Mouse (Mus musculus): ENCODE measurements around the gene Ilf2. TPM values are rescaled to one million over a fixed set of nuclear protein-coding genes. Genes with fewer than 3 reads are reported as not detected.

Ilf2 gene
- total RNA-seq (2021): 10 to 100 TPM; 90.2 to 94.9 TPM
- long read RNA-seq, experiment 1, transcript Ilf2-201 (14 exons, 2,027 nt): major isoform, 124 of 136 reads
- long read RNA-seq, experiment 1, partial matches to known transcripts: 3 of 136 reads
- long read RNA-seq, experiment 1, other reads (novel, unspliced or antisense): 8 of 136 reads
- long read RNA-seq, experiment 2, transcript Ilf2-201 (14 exons, 2,027 nt): major isoform, 63 of 79 reads
- long read RNA-seq, experiment 2, partial matches to known transcripts: 5 of 79 reads
- long read RNA-seq, experiment 2, other reads (novel, unspliced or antisense): 9 of 79 reads

GRCm38 (mm10) chr3:90475831-90476611, at the start of gene Ilf2:
Gene Ilf2 (plus strand): TSS chr3:90476126.
- peak; percentile 93 to 96 for DNase-seq (ENCODE audit: low spot score in 2 of 2)

GRCm38 (mm10) chr3:90427574-90427973, 48.4 kb upstream of the Ilf2 start:
- no peak for DNase-seq (ENCODE audit: low spot score in 2 of 2)

- DNase-seq (ENCODE audit: low spot score in 2 of 2): no peak
These were observed 47.7 kb upstream of the Ilf2 start for GRCm38 (mm10) chr3:90428186-90428585.

- no peak for DNase-seq (ENCODE audit: low spot score in 2 of 2)
These were observed 46.4 kb upstream of the Ilf2 start for GRCm38 (mm10) chr3:90429576-90429975.

GRCm38 (mm10) chr3:90432348-90432747, 43.6 kb upstream of the Ilf2 start:
- no peak for DNase-seq (ENCODE audit: low spot score in 2 of 2)

GRCm38 (mm10) chr3:90432811-90433219, 43.1 kb upstream of the Ilf2 start:
- DNase-seq (ENCODE audit: low spot score in 2 of 2): peak; percentile 31 to 46

- peak; percentile 100 for DNase-seq (ENCODE audit: low spot score in 2 of 2)
These were observed 42.4 kb upstream of the Ilf2 start, which contains the start of gene Ints3 for GRCm38 (mm10) chr3:90433381-90434020. Gene Ints3 (minus strand): TSS chr3:90433622.

GRCm38 (mm10) chr3:90434073-90434730, 41.7 kb upstream of the Ilf2 start:
- no peak for DNase-seq (ENCODE audit: low spot score in 2 of 2)

- no peak for DNase-seq (ENCODE audit: low spot score in 2 of 2)
These were observed 38.8 kb upstream of the Ilf2 start for GRCm38 (mm10) chr3:90437131-90437530.

GRCm38 (mm10) chr3:90440756-90441155, 35.2 kb upstream of the Ilf2 start:
- no peak for DNase-seq (ENCODE audit: low spot score in 2 of 2)

- no peak for DNase-seq (ENCODE audit: low spot score in 2 of 2)
These were observed 31.9 kb upstream of the Ilf2 start for GRCm38 (mm10) chr3:90443977-90444376.

- DNase-seq (ENCODE audit: low spot score in 2 of 2): no peak
These were observed 30.3 kb upstream of the Ilf2 start for GRCm38 (mm10) chr3:90445417-90446200.

GRCm38 (mm10) chr3:90446389-90447122, 29.4 kb upstream of the Ilf2 start:
- peak; percentile 27 to 36 for DNase-seq (ENCODE audit: low spot score in 2 of 2)

GRCm38 (mm10) chr3:90447123-90447494, 28.8 kb upstream of the Ilf2 start:
- DNase-seq (ENCODE audit: low spot score in 2 of 2): no peak

GRCm38 (mm10) chr3:90448626-90449025, 27.3 kb upstream of the Ilf2 start:
- no peak for DNase-seq (ENCODE audit: low spot score in 2 of 2)

GRCm38 (mm10) chr3:90450874-90451273, 25.1 kb upstream of the Ilf2 start:
- DNase-seq (ENCODE audit: low spot score in 2 of 2): no peak

GRCm38 (mm10) chr3:90451396-90452095, 24.4 kb upstream of the Ilf2 start:
- peak in 1 of 2 experiments; percentile 50 for DNase-seq (ENCODE audit: low spot score in 2 of 2)

- DNase-seq (ENCODE audit: low spot score in 2 of 2): no peak
These were observed 21.0 kb upstream of the Ilf2 start for GRCm38 (mm10) chr3:90454931-90455330.

GRCm38 (mm10) chr3:90459727-90460126, 16.2 kb upstream of the Ilf2 start:
- DNase-seq (ENCODE audit: low spot score in 2 of 2): no peak

Data from left cerebral cortex, adult 18-20 months (tissue).